Mouse (Mus musculus) lung, postnatal 0 days (tissue): ENCODE results near the gene 1500015O10Rik. TPM values are rescaled to one million over a fixed set of nuclear protein-coding genes. Genes with fewer than 3 reads are reported as not detected.

Experiments
- ATAC-seq: fragments of 200-750 bp; cut with Nextera tagmentation; 2 replicates; pipeline ENCODE4 v1.8.0; 2017; ENCODE audit warnings: moderate library complexity
- DNase-seq: peaks from one replicate; pipeline ENCODE4 v3.0.0-alpha.2; 2016; ENCODE audit warnings: low spot score
- H3K27ac ChIP-seq: fragments of 300-500 bp; sonication (generic); 2 replicates; pipeline ENCODE4 v1.5.1; 2014; ENCODE audit warnings: antibody characterized with exemption, mild to moderate bottlenecking, low read length, mixed read lengths
- H3K27me3 ChIP-seq: fragments of 300-500 bp; sonication (generic); replicated peaks from 2 replicates; pipeline ENCODE4 v1.6.1; 2014; ENCODE audit warnings: low read length, mixed read lengths; ENCODE audit not compliant: insufficient read depth
- H3K36me3 ChIP-seq: fragments of 300-500 bp; sonication (generic); 2 replicates; pipeline ENCODE4 v1.6.1; 2014; ENCODE audit warnings: low read length, mixed read lengths; ENCODE audit not compliant: insufficient read depth
- H3K4me1 ChIP-seq: fragments of 300-500 bp; sonication (generic); 2 replicates; pipeline ENCODE4 v1.6.1; 2014; ENCODE audit warnings: antibody characterized with exemption, low read depth, low read length, mixed read lengths; ENCODE audit not compliant: insufficient read depth
- H3K4me2 ChIP-seq: fragments of 300-500 bp; sonication (generic); replicated peaks from 2 replicates; pipeline ENCODE4 v1.6.1; 2014; ENCODE audit warnings: low read depth, mild to moderate bottlenecking, low read length, moderate library complexity, mixed read lengths
- H3K4me3 ChIP-seq: fragments of 300-500 bp; sonication (generic); 2 replicates; pipeline ENCODE4 v1.5.1; 2014; ENCODE audit warnings: low read depth, low read length
- H3K9ac ChIP-seq: fragments of 300-500 bp; sonication (generic); replicated peaks from 2 replicates; pipeline ENCODE4 v1.6.1; 2014; ENCODE audit warnings: low read depth, mild to moderate bottlenecking
- H3K9me3 ChIP-seq: fragments of 300-500 bp; sonication (generic); 2 replicates; pipeline ENCODE4 v1.6.1; 2016; ENCODE audit warnings: low read length, mixed read lengths
- CTCF ChIP-seq: IDR thresholded peaks from 2 replicates; pipeline ENCODE4 v1.5.1; 2016; ENCODE audit warnings: antibody characterized with exemption, mild to moderate bottlenecking
- EP300 ChIP-seq: IDR thresholded peaks from 2 replicates; pipeline ENCODE4 v1.6.1; 2016; ENCODE audit warnings: antibody characterized with exemption, mild to moderate bottlenecking, control low read depth
- WGBS: fragments of 180-500 bp; shearing (Covaris S2); extraction: QIAGEN DNeasy Blood & Tissue Kit; methylation state at CpG from one replicate; pipeline ENCODE4 v1.1.7; 2014; 5-methylcytosine and 5-hydroxymethylcytosine counted together
- polyA plus RNA-seq: library from polyadenylated mRNA; unstranded; fragments of >200 nt; fragmentation: Nextera tagmentation; extraction: Ambion mirVana; gene quantifications from 2 replicates; pipeline ENCODE4 v1.2.1, GENCODE M21; 2015

Gene 1500015O10Rik
- polyA plus RNA-seq, 1 experiment from 2014 or later: 15.6 TPM

DNA sequence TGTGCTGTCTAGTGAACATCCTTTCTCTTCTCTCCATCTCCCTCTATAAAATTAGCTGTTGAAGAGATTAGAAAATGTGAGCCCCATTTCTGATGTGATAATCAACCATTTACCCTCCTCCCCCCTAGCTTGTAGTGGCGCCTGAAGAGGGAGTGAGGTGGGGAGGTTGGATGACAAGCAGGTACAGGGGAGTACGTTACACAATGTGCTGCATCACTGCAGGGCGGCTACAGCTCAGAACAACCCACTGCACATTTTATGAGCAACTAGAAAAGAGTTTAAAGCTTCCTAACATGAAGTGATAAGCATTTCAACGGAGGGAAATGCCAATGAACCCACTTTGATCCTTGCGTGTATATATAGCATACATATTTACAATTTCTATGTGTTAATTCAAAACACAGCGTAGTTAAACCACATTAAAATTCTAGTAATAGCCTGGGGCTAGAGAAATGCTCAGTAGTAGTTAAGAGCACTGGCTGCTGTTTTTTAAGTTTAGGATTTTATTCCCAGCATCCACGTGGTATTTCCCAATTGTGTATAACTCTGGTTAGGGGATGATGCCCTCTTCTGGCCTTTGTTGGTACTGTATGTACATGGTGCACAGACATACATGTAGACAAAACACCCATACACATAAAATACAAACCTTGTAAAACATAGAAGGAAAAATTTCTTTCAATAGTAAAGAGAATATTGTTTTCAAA is 7.6 kb downstream of the 1500015O10Rik start:
- Histone ChIP-seq H3K36me3 (no peaks in the 10 kb centered on the region), H3K9me3 (no peaks in the 10 kb centered on the region), H3K4me1 (no peaks in the 10 kb centered on the region), H3K27me3 (no peaks in the 10 kb centered on the region), H3K27ac (no peak overlapping the region), H3K4me3 (no peak overlapping the region), H3K4me2 (no peak overlapping the region), H3K9ac (no peak overlapping the region)
- ATAC-seq: no peak
- TF ChIP-seq CTCF: peak; percentile 82
- TF ChIP-seq EP300: no peak
- DNase-seq: peak; percentile 59
- WGBS: 59% methylated on average over 7 of the region's 7 CpGs

DNA sequence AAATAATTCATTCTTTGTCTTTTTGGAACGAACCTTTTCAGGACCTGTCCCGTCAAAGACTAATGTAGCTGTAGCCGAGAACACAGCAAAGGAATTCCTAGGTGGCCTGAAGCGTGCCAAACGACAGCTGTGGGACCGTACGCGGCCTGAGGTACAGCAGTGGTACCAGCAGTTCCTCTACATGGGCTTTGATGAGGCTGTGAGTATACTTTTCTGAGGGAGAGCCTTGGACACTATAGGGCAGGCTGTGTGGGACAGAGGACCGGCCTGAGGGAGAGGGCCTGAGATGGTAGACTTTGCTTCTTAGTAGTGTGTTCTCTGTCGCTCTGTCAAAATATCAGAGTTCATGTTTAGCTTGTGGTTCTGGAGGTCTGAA is 8.1 kb downstream of the 1500015O10Rik start:
- TF ChIP-seq CTCF: no peak
- TF ChIP-seq EP300: no peak
- Histone ChIP-seq H3K27me3 (no peaks in the 10 kb centered on the region), H3K4me1 (no peaks in the 10 kb centered on the region), H3K36me3 (no peaks in the 10 kb centered on the region), H3K9ac (no peak overlapping the region), H3K4me3 (no peak overlapping the region), H3K4me2 (no peak overlapping the region), H3K27ac (no peak overlapping the region), H3K9me3 (no peaks in the 10 kb centered on the region)
- no peak for ATAC-seq
- no peak for DNase-seq
- WGBS: 84% methylated on average over 10 of the region's 10 CpGs

DNA sequence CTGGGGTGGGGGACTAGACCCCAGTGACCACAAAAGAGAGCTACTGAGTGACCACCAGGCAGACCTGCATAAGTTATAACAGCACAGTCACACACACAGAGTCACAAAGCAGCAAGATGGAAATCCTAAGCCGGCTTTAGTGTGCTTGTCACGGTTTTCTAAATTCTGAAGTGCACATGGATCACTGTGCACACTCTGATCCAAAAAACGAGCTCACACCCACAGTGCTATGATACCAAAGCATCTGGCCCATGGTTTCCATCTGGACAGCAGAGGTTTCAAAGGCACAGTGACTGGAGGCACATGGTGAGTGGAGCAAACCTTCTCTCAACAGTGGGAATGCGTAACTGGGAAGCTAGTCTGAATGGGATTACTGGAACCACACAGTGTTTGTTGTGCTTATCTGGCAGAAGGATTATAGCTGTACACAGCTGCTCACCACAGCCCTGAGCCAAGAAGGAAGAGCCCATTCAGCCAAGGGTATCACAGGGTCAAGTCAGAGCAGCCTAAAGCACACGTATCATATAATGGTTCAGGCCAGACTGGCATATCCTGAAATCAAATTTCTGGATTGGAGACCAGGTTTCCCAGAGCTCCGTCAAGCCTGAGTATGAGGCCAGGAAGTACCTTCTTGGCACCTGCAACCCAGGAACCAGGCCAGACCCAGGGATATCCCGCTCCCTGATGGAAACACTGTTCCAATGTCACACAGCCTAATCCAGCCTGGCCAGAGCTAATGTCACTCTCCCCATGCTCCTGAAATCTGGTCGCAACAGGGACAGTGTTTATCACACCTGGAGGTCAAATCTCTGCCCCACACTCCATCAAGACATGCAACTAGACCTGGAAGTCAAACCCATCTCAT is 24.3 kb downstream of the 1500015O10Rik start:
- Histone ChIP-seq H3K4me1 (no peaks in the 10 kb centered on the region), H3K36me3 (no peaks in the 10 kb centered on the region), H3K27ac (no peak overlapping the region), H3K27me3 (no peaks in the 10 kb centered on the region), H3K4me3 (no peak overlapping the region), H3K9ac (no peak overlapping the region), H3K9me3 (no peaks in the 10 kb centered on the region), H3K4me2 (no peak overlapping the region)
- 74% methylated on average over 8 of the region's 8 CpGs for WGBS
- TF ChIP-seq EP300 (no peak), CTCF (no peak)
- no peak for DNase-seq
- peak; percentile 38; the same call in 1 of the 2 replicates for ATAC-seq

DNA sequence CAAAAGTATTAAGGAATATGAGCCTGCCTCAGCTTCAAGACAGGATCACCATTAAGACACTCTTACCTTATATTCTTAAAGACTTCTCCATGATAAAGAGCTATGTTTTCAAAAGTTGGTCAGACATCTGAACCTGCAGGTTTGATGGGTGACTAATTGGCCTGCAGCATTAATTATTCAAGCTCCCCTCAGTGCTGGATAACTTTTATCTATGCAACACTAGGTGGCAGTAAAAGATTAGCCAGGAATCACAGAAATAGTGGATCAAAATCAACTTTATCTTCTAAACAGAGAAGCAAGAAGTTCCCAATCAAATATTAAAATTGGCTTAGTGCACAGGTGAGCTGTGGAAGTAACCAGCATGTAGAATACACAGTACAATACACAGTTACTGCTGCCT is 29.7 kb downstream of the 1500015O10Rik start:
- Histone ChIP-seq H3K9me3 (no peaks in the 10 kb centered on the region), H3K4me1 (no peaks in the 10 kb centered on the region), H3K27ac (no peak overlapping the region), H3K36me3 (no peaks in the 10 kb centered on the region), H3K4me3 (no peak overlapping the region), H3K27me3 (no peaks in the 10 kb centered on the region), H3K4me2 (no peak overlapping the region), H3K9ac (no peak overlapping the region)
- TF ChIP-seq CTCF (peak; percentile 74), EP300 (no peak)
- ATAC-seq (no peak), DNase-seq (peak; percentile 54)

DNA sequence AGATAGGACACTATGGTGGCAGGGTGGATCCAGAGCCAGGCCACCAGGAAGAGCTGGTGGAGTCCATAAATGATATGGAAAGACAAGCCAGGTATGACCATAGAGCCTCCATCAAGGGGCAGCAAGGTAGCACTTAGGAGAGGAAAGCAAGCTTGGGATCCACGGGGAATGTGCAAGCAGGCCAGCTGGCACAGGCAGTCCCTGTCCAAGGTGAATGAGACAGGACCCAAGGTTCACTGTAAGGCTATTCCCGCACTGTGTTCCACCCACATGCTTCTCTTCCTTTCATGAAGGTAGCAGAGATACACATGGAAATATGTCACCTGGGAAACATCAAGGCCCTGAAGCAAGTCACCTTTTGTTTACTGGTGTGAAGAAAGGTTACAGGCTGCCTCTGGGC is 34.1 kb downstream of the 1500015O10Rik start:
- Histone ChIP-seq H3K9me3 (no peaks in the 10 kb centered on the region), H3K4me3 (no peak overlapping the region), H3K4me1 (no peaks in the 10 kb centered on the region), H3K9ac (no peak overlapping the region), H3K4me2 (no peak overlapping the region), H3K27ac (no peak overlapping the region), H3K36me3 (no peaks in the 10 kb centered on the region), H3K27me3 (no peaks in the 10 kb centered on the region)
- no peak for TF ChIP-seq EP300
- TF ChIP-seq CTCF: no peak
- WGBS: 97% methylated on average over 2 of the region's 2 CpGs
- no peak for ATAC-seq
- DNase-seq: no peak

DNA sequence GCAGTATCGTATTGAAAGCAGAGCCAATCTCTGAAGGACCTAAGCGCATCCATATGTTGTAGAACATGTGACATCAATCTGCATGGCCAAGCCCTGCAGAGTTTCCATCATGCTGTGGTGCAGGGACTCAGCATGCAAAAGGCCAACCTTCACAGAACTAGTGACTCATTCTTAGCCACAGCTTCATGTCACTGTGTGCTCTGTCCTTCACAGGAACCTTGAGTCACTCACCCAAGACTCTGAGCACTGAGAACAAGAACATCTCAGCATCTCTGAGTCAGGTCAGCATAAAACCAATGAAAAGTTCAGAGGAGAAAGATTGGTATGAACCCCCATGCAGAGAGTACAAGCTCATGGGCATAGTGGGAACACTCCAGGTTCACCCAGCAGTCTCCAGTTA is 35.9 kb downstream of the 1500015O10Rik start:
- Histone ChIP-seq H3K9ac (no peak overlapping the region), H3K27ac (no peak overlapping the region), H3K4me3 (no peak overlapping the region), H3K4me1 (no peaks in the 10 kb centered on the region), H3K36me3 (no peaks in the 10 kb centered on the region; the same call in 1 of the 2 replicates), H3K4me2 (no peak overlapping the region), H3K9me3 (no peaks in the 10 kb centered on the region), H3K27me3 (no peaks in the 10 kb centered on the region)
- DNase-seq: no peak
- no peak for ATAC-seq
- no peak for TF ChIP-seq CTCF
- TF ChIP-seq EP300: no peak
- WGBS: 98% methylated on average over 2 of the region's 2 CpGs
